Mouse (Mus musculus): Measurements from ENCODE around the gene 4930503B20Rik. TPM values are rescaled to one million over a fixed set of nuclear protein-coding genes. Genes with fewer than 3 reads are reported as not detected.

The 4930503B20Rik gene
- polyA plus RNA-seq, 1 experiment from 2014 or later, result not detected

DNA sequence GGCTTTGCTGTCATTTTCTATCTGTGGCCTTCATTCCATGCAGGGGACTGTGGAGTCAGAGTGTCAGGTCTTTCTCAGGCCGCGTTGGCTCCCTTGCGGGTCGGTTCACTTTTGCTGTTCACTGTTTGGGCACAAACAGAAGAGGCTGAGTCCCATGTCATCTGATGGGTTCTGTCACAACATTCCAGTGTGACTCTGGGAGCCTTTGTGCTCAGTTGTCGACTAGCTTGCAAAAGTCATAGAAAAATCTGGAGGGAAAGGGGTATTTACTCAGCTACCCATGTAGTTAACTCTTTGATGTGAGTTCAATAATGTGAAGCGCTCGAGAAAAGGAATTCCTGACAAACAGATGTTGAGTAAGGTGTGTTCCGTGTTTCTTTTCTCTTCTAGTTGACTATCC is 54.7 kb downstream of the 4930503B20Rik start:
- H3K27me3 ChIP-seq (replicated peaks), result no peaks in the 10 kb centered on the region
- no peaks in the 10 kb centered on the region for H3K9me3 ChIP-seq (replicated peaks)
- H3K4me1 ChIP-seq, result no peaks in the 10 kb centered on the region
- no peak for ATAC-seq (ENCODE audit: low FRiP score)
- H3K4me3 ChIP-seq (replicated peaks), result no peak overlapping the region
- WGBS, result 92% methylated on average over 8 of the region's 8 CpGs
- no peak overlapping the region for H3K4me2 ChIP-seq
- no peak overlapping the region for H3K27ac ChIP-seq (replicated peaks)
- no peak overlapping the region for H3K9ac ChIP-seq (replicated peaks)
- no peaks in the 10 kb centered on the region for H3K36me3 ChIP-seq

DNA sequence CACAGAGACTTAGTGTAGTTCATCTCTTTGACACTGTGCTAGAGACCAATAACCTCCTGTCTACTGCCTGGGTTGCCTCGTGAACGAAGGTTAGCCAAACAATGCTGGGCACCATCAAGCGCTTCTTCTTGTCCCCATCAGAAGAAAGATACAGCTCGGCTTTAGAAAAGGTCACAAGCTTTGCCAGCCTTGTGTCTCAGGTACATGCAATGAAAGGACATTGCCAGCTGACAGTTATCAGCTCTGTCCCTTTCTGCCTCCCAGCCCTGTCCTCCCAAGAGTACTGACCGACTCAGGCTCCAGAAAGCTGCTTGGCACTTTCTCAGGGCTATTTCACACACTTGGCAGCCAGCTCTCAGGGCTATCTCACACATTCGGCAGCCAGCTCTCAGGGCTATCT is 55.7 kb downstream of the 4930503B20Rik start:
- no peaks in the 10 kb centered on the region for H3K27me3 ChIP-seq (replicated peaks)
- no peak for ATAC-seq (ENCODE audit: low FRiP score)
- H3K9me3 ChIP-seq (replicated peaks), result no peaks in the 10 kb centered on the region
- H3K4me3 ChIP-seq (replicated peaks), result no peak overlapping the region
- no peak overlapping the region for H3K27ac ChIP-seq (replicated peaks)
- WGBS, result 89% methylated on average over 6 of the region's 6 CpGs
- H3K36me3 ChIP-seq, result no peaks in the 10 kb centered on the region
- no peak overlapping the region for H3K4me2 ChIP-seq
- H3K4me1 ChIP-seq, result no peaks in the 10 kb centered on the region
- no peak overlapping the region for H3K9ac ChIP-seq (replicated peaks)

Other genes starting within 250 kb of the 4930503B20Rik start
- gene Ssx2ip, start 246.7 kb downstream of the 4930503B20Rik start, polyA plus RNA-seq (2015; fragmentation: Nextera tagmentation; extraction: Ambion mirVana), result 16.7 and 19.3 TPM in 2 replicates
- gene Ctbs, start 201.5 kb downstream of the 4930503B20Rik start, polyA plus RNA-seq (2015; fragmentation: Nextera tagmentation; extraction: Ambion mirVana), result 5.3 and 5.7 TPM in 2 replicates
- 4.3 and 5.6 TPM in 2 replicates for gene Spata1, start 151.6 kb downstream of the 4930503B20Rik start, polyA plus RNA-seq (2015; fragmentation: Nextera tagmentation; extraction: Ambion mirVana)
- 363 and 428 TPM in 2 replicates for gene Gng5, start 151.5 kb downstream of the 4930503B20Rik start, polyA plus RNA-seq (2015; fragmentation: Nextera tagmentation; extraction: Ambion mirVana)
- 35.2 and 40.6 TPM in 2 replicates for gene Rpf1, start 129.9 kb downstream of the 4930503B20Rik start, polyA plus RNA-seq (2015; fragmentation: Nextera tagmentation; extraction: Ambion mirVana)
- 0.15 TPM in 1 of 2 replicates, not detected in the other for gene Uox, start 80.9 kb downstream of the 4930503B20Rik start, polyA plus RNA-seq (2015; fragmentation: Nextera tagmentation; extraction: Ambion mirVana)
- not detected in 2 replicates for gene Dnase2b, start 35.7 kb downstream of the 4930503B20Rik start, polyA plus RNA-seq (2015; fragmentation: Nextera tagmentation; extraction: Ambion mirVana)
- 0.46 and 0.63 TPM in 2 replicates for gene Samd13, start 34.3 kb upstream of the 4930503B20Rik start, polyA plus RNA-seq (2015; fragmentation: Nextera tagmentation; extraction: Ambion mirVana)
- 169 and 193 TPM in 2 replicates for gene Prkacb, start 161.7 kb upstream of the 4930503B20Rik start, polyA plus RNA-seq (2015; fragmentation: Nextera tagmentation; extraction: Ambion mirVana)
- gene Ttll7, start 201.1 kb upstream of the 4930503B20Rik start, polyA plus RNA-seq (2015; fragmentation: Nextera tagmentation; extraction: Ambion mirVana), result 8.9 and 11.4 TPM in 2 replicates

All from neural tube, embryonic 15.5 days (tissue).